Mouse (Mus musculus) thymus, adult 2 months (tissue): ENCODE measurements around the gene Pkd2l1.

Experiments used
- CTCF ChIP-seq: fragments of 200-500 bp; IDR thresholded peaks from 2 replicates; pipeline ENCODE4 v1.5.1; 2012; ENCODE audit warnings: mild to moderate bottlenecking, control low read depth, low read length, moderate library complexity, borderline replicate concordance; ENCODE audit not compliant: control insufficient read depth, poor library complexity, insufficient read depth; ENCODE audit errors: extremely low read depth
- POLR2A ChIP-seq: fragments of 200-500 bp; IDR thresholded peaks from 2 replicates; pipeline ENCODE4 v1.6.1; 2012; ENCODE audit warnings: mild to moderate bottlenecking, low read length, control low read depth, moderate library complexity; ENCODE audit not compliant: control insufficient read depth, poor library complexity, insufficient read depth; ENCODE audit errors: extremely low read depth

- TF ChIP-seq POLR2A, result peak; percentile 84
- TF ChIP-seq CTCF, result 0 out of 2 replicates have a peak, but pooled peaks have one; percentile 36
Observed at GRCm38 (mm10) chr19:44145702-44146567, 46.3 kb downstream of the Pkd2l1 start, which contains the start of gene Bloc1s2.
